Mouse (Mus musculus): Measurements from ENCODE around the gene Slitrk6. TPM values are rescaled to one million over a fixed set of nuclear protein-coding genes. Genes with fewer than 3 reads are reported as not detected.

Gene Slitrk6
- polyA plus RNA-seq, 1 experiment, result 0.02 TPM

DNA sequence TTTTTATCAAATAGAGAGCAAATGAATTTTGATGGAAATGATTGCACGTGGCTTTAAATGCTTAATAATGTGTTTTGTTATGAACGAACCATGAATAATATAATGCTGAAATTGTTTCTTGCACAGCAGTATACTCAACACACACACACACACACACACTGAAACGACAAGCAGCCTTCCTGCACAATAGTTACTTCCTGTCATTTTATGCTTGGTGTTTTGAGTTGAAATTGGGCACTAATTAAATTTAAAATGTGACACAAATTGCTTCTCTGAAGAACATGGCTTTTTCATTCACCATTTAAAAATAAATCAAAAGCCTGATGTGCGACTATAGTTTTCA, 330 bp upstream of the Slitrk6 start:
- Histone ChIP-seq H3K79me2 (ENCODE audit: control insufficient read depth, insufficient read depth) (no peaks in the 10 kb centered on the region), H3K36me3 (ENCODE audit: control insufficient read depth, insufficient read depth) (no peaks in the 10 kb centered on the region), H3ac (ENCODE audit: control insufficient read depth, insufficient read length, low read depth) (no peak overlapping the region), H3K4me3 (ENCODE audit: insufficient read depth, poor library complexity, severe bottlenecking) (no peak overlapping the region), H3K27me3 (ENCODE audit: control insufficient read depth, insufficient read depth, insufficient read length) (no peaks in the 10 kb centered on the region), H3K79me3 (ENCODE audit: low read depth) (no peaks in the 10 kb centered on the region)
- TF ChIP-seq MYOD1 (IDR thresholded peaks at IDR 0.05; ENCODE audit: control insufficient read depth, insufficient read length, low read depth) (no peak), MAX (IDR thresholded peaks at IDR 0.05) (no peak), CEBPB (IDR thresholded peaks at IDR 0.05; ENCODE audit: low read depth) (no peak), USF1 (IDR thresholded peaks at IDR 0.05; ENCODE audit: low read depth) (no peak), MYOG (IDR thresholded peaks at IDR 0.05; ENCODE audit: control insufficient read depth, extremely low read depth, insufficient read length) (no peak)

GRCm38 (mm10) chr14:110739861-110740260, 15.1 kb downstream of the Slitrk6 start:
- Histone ChIP-seq H3ac (ENCODE audit: control insufficient read depth, insufficient read length, low read depth) (no peak overlapping the region), H3K79me3 (ENCODE audit: low read depth) (no peaks in the 10 kb centered on the region), H3K36me3 (ENCODE audit: control insufficient read depth, insufficient read depth) (no peaks in the 10 kb centered on the region), H3K4me3 (ENCODE audit: insufficient read depth, poor library complexity, severe bottlenecking) (no peak overlapping the region), H3K27me3 (ENCODE audit: control insufficient read depth, insufficient read depth, insufficient read length) (no peaks in the 10 kb centered on the region), H3K79me2 (ENCODE audit: control insufficient read depth, insufficient read depth) (no peaks in the 10 kb centered on the region)
- TF ChIP-seq FOSL1 (IDR thresholded peaks at IDR 0.05; ENCODE audit: insufficient read depth, low read length, poor library complexity, severe bottlenecking), result no peak
- TF ChIP-seq CEBPB (IDR thresholded peaks at IDR 0.05; ENCODE audit: low read depth), result no peak
- no peak for TF ChIP-seq MAX (IDR thresholded peaks at IDR 0.05)
- TF ChIP-seq MYOG (IDR thresholded peaks at IDR 0.05; ENCODE audit: control insufficient read depth, extremely low read depth, insufficient read length), result no peak
- TF ChIP-seq USF1 (IDR thresholded peaks at IDR 0.05; ENCODE audit: low read depth), result no peak
- no peak for TF ChIP-seq CTCF (IDR thresholded peaks at IDR 0.05; ENCODE audit: control insufficient read depth, insufficient read depth, insufficient read length)
- no peak for TF ChIP-seq MYOD1 (IDR thresholded peaks at IDR 0.05; ENCODE audit: control insufficient read depth, insufficient read length, low read depth)

- no peaks in the 10 kb centered on the region for H3K79me2 ChIP-seq (ENCODE audit: control insufficient read depth, insufficient read depth)
- H3K79me3 ChIP-seq (ENCODE audit: low read depth), result no peaks in the 10 kb centered on the region
- H3K27me3 ChIP-seq (ENCODE audit: control insufficient read depth, insufficient read depth, insufficient read length), result no peaks in the 10 kb centered on the region
- H3K36me3 ChIP-seq (ENCODE audit: control insufficient read depth, insufficient read depth), result no peaks in the 10 kb centered on the region
- TF ChIP-seq CTCF (IDR thresholded peaks at IDR 0.05; ENCODE audit: control insufficient read depth, insufficient read depth, insufficient read length) (no peak), MYOD1 (IDR thresholded peaks at IDR 0.05; ENCODE audit: control insufficient read depth, insufficient read length, low read depth) (no peak), FOSL1 (IDR thresholded peaks at IDR 0.05; ENCODE audit: insufficient read depth, low read length, poor library complexity, severe bottlenecking) (no peak)
- no peak overlapping the region for H3K4me3 ChIP-seq (ENCODE audit: insufficient read depth, poor library complexity, severe bottlenecking)
- no peak overlapping the region for H3ac ChIP-seq (ENCODE audit: control insufficient read depth, insufficient read length, low read depth)
Observed at GRCm38 (mm10) chr14:110739368-110739767, 15.6 kb downstream of the Slitrk6 start.

GRCm38 (mm10) chr14:110728344-110728910, 26.5 kb downstream of the Slitrk6 start:
- H3K79me2 ChIP-seq (ENCODE audit: control insufficient read depth, insufficient read depth), result no peaks in the 10 kb centered on the region
- TF ChIP-seq MYOG (IDR thresholded peaks at IDR 0.05; ENCODE audit: control insufficient read depth, extremely low read depth, insufficient read length) (no peak), USF1 (IDR thresholded peaks at IDR 0.05; ENCODE audit: low read depth) (no peak), CTCF (IDR thresholded peaks at IDR 0.05; ENCODE audit: control insufficient read depth, insufficient read depth, insufficient read length) (no peak), MAX (IDR thresholded peaks at IDR 0.05) (no peak)
- H3K4me3 ChIP-seq (ENCODE audit: insufficient read depth, poor library complexity, severe bottlenecking), result no peak overlapping the region
- no peaks in the 10 kb centered on the region for H3K36me3 ChIP-seq (ENCODE audit: control insufficient read depth, insufficient read depth)
- no peaks in the 10 kb centered on the region for H3K79me3 ChIP-seq (ENCODE audit: low read depth)
- H3ac ChIP-seq (ENCODE audit: control insufficient read depth, insufficient read length, low read depth), result no peak overlapping the region
- no peaks in the 10 kb centered on the region for H3K27me3 ChIP-seq (ENCODE audit: control insufficient read depth, insufficient read depth, insufficient read length)

DNA sequence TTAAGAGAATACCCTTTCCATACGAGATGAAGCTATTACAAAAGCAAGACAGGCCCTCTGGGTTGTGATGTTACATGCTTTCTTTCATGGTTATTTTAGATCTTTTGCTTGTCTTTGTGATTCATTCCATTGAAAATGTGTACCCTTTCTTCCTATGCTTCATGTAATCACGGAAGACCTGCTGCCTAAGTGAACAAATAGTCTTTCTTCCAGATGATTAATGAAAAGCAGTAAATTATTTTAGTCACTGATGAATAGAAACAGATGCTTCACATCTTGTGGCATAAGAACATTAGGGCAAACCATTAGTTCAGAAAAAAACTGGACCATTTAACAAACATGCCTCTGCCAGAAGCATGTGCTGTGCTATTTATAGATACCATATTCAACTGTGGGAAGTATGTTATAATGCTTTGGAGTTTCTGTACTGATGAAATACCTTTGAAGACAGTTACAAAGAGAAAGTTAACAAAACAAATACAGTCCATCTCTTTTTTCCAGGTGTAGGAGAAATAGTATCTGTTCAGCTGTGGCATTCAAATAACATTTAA, 30.8 kb downstream of the Slitrk6 start:
- Histone ChIP-seq H3K27me3 (ENCODE audit: control insufficient read depth, insufficient read depth, insufficient read length) (no peaks in the 10 kb centered on the region), H3ac (ENCODE audit: control insufficient read depth, insufficient read length, low read depth) (no peak overlapping the region), H3K79me3 (ENCODE audit: low read depth) (no peaks in the 10 kb centered on the region), H3K4me3 (ENCODE audit: insufficient read depth, poor library complexity, severe bottlenecking) (no peak overlapping the region), H3K79me2 (ENCODE audit: control insufficient read depth, insufficient read depth) (no peaks in the 10 kb centered on the region), H3K36me3 (ENCODE audit: control insufficient read depth, insufficient read depth) (no peaks in the 10 kb centered on the region)
- no peak for TF ChIP-seq FOSL1 (IDR thresholded peaks at IDR 0.05; ENCODE audit: insufficient read depth, low read length, poor library complexity, severe bottlenecking)
- TF ChIP-seq CTCF (IDR thresholded peaks at IDR 0.05; ENCODE audit: control insufficient read depth, insufficient read depth, insufficient read length), result no peak
- no peak for TF ChIP-seq MYOD1 (IDR thresholded peaks at IDR 0.05; ENCODE audit: control insufficient read depth, insufficient read length, low read depth)
- TF ChIP-seq CEBPB (IDR thresholded peaks at IDR 0.05; ENCODE audit: low read depth), result no peak
- no peak for TF ChIP-seq MAX (IDR thresholded peaks at IDR 0.05)
- TF ChIP-seq MYOG (IDR thresholded peaks at IDR 0.05; ENCODE audit: control insufficient read depth, extremely low read depth, insufficient read length), result no peak
